Mouse (Mus musculus) gastrocnemius, postnatal 10 days (tissue): ENCODE measurements around the gene Zkscan3. TPM values are rescaled to one million over a fixed set of nuclear protein-coding genes. Genes with fewer than 3 reads are reported as not detected.
A peak's percentile ranks its signal among the peaks of the same experiment; 100 is the strongest.

Experiments used
- DNase-seq: peaks from one replicate; pipeline ENCODE4 v3.0.0; 2021; ENCODE audit warnings: mixed read lengths
- microRNA-seq, 2 experiments: library from miRNA; unstranded; fragments of <30 nt; microRNA quantifications; one replicate each; pipeline ENCODE4 v1.2.0; 2021
- total RNA-seq, 2 experiments: library from RNA; stranded (reverse); gene quantifications; 2 replicates each; pipeline ENCODE4 v1.2.3; 2021

Gene Zkscan3
- total RNA-seq, 2 experiments from 2014 or later, result 16.6 to 22.1 TPM

DNA sequence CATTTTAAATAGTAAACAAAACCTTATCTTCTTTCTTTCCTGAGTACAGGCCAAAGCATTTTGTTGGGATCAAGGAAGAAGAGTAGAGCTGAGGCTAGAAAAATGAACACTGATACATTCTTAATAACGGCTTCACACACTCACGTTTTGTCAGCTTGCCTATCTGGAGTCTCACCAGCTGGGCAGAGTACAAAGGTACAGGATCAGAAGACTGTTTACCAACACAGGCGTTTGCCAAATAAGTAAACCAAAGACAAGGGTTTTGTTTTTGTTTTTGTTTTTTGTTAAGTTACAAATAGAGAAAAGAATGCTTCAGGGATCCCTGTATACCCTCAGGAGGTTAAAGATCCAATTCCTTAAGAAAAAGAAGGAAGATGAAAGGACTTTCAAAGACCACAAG lies 1.4 kb downstream of the Zkscan3 start:
- DNase-seq, result no peak

DNA sequence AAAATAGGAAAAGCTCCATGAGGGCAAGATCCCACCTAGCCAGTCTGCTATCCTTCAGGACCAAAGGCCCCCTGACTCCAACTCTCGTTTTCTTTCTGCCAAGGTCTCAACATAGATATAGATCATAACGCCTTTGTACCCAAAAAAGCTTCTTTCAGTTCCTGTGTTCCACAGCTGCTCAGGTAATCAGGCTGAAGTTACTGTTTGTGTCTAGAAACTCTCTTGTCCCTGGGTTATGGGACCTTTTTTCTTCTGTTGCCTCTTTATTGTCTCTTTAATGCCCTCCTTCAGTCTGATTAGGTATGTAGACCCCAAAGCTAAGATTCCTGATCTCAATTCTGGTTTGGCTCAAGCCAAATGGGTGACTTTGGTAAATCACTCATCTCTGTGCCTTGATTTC lies 5.1 kb downstream of the Zkscan3 start:
- DNase-seq, result no peak

DNA sequence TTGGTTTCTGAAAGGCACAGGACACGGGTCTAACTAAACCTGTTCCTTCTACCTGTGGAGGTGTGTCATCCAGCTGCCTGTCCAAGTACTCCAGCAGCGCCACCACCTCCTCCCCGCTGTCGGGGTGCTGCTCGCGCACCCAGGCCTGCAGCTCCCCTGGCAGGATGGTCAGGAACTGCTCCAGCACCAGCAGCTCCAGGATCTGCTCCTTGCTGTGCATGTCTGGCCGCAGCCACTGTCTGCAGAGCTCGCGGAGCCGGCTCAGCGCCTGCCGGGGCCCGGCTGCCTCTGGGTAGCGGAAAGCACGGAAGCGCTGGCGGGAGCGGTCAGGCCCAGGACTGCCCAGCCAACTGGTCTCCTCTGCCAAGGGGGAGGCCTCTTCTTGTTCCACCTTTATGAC lies 6.5 kb downstream of the Zkscan3 start:
- peak; percentile 17 for DNase-seq

DNA sequence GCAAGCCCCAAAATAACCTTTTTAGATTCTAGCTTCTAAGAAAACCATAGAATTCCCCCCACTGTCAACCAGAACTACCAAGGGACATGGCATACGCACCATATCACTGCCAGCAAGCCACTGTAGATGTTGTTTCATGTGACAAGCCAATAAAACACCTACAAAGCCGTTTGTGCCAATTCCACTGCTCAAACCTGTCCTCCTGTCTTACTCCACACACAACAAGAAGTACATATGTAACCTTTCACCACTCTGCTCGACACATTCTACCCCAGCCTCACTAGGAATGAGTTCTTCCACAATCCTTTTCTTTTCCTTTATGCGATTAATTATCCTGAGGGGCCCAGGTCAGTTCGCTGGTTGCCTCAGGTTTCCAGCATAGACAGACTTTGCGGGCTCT lies 6.9 kb downstream of the Zkscan3 start:
- DNase-seq, result no peak

DNA sequence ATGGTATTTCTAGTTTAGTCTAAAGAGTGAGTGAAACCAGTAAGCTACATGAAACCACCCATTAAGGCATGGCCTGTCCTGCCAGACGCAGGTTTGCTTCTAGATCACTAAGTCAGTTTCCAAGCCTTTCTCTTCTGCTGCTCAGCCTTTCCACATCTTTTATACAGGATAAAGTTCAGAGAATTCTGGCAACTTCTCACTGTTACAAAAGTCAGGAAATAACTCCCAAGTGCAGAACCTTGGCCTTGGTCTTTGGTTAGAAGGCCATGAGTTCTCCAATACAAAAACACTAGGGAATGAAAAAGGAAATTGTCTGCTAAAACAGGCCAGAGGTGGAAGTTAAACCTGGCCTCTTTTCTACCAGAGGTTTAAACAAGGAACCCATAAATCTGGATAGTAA lies 7.3 kb downstream of the Zkscan3 start:
- DNase-seq, result no peak

DNA sequence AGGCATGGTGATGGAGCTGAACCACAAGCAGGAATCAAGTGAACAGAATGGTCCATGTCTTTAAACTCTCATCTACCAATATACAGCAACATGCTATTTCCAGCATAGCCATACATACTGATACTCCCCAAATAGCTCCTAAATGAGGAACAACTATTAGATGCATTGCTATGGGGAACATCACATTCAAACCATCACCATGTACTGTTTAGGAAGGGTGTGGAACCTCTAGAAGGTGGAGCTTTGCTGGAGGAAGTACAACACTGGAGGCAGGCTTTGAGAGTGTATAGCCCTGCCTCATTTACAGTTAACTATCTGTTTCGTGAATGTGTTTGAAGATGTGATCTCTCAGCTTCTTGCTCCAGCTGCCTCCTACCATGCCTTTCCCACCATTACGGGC lies 24.8 kb downstream of the Zkscan3 start:
- no peak for DNase-seq

DNA sequence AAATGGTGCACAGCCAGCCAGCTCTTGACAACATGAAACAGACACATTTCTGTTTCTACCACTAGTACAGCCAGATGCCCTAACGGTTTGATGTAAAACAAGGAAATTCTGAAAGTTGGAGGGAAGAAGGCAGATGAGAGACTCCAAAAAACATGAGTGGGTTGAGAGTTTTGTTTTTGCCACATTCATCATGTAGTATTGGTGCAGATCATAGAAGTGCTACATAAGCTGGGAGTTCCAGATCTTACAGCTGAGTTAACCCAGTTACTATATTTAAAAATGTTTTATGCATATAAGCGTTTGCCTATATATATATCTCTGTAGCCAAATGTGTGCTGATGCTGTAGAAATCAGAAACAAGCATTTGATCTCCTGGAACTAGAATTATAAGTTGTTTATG lies 29.9 kb downstream of the Zkscan3 start:
- no peak for DNase-seq

DNA sequence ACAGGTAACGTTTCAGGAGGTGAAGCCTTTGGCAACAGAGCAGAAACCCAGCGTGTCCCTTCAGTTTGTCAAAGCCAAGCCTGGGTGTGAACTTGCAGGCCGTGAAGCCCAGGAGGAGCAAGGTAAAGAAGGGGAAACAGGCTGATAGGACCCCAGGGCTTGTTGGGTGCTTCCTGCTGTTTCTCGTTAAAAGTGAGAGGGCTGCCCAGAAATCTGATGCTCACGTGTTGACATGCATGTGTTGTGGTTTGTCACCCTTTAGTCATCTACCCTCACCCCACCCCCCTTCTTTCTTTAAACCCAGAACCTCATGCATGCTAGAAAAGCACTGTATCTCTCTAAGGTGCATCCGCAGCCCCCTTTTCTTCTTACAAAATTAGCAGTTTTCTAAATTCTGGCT lies 35.9 kb downstream of the Zkscan3 start:
- DNase-seq, result no peak

DNA sequence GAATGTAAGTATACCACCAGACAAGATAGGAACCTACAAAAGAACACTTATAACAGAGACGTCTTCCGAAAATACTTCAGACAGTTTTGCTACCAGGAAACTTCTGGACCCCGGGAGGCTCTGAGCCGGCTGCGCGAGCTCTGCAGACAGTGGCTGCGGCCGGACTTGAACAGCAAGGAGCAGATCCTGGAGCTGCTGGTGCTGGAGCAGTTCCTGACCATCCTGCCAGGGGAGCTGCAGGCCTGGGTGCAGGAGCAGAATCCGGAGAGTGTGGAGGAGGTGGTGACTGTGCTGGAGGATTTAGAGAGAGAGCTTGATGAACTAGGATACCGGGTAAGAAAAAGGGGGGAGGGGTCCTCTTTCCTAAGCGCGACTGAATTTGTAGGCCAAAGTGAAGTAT lies 38.8 kb downstream of the Zkscan3 start:
- DNase-seq, result no peak

DNA sequence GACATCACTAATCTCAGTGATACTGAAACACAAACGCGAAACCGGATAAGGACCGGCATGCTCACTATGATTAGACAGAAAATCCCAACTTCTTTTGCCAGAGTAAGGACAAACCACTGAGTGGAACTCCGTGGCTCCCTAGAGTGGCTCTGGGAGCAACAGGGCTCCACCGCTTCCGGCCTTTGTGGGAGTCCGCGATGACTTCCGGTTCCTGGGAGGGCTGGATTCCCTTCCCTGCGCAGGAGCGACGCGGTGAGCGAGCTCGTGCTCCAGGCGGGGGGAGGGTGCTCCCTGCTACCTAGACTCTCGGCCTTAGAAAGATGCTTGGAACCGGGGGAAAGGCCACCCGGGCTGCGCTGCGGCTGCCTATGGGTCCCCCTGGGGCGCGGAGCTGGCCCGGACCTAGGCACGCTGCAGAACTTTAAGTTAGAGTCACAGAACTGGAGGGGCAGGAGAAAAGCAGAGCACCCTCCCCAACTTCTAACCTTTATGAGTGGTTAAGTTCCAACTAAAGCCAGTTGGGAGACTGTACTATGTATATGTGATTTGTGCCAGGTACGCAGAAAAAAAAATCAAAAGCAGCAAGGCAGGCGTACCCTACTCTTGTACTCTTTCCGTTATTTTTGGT lies 39.8 kb downstream of the Zkscan3 start, which contains the start of gene Zscan12:
Gene Zscan12 (plus strand): TSS at position 200 of the 628 bp plus-strand sequence.
- peak; percentile 81 for DNase-seq

DNA sequence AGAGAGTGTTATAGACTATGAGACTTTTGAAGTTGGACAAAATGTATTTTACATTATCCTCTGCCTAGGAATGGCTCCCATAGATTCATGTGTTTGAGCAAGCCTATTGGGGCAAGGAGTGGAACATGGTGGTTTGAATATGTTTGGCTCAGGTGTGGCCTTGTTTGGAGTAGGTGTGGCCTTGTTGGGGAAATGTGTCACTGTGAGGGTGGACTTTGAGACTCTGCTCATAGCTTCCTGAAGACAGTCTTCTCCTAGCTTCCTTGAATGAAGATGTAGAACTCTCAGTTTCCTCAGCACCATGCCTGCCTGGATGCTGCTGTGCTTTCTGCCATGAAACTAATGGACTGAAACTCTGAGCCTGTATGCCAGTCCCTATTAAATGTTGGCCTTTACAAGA lies 52.0 kb downstream of the Zkscan3 start:
- no peak for DNase-seq

DNA sequence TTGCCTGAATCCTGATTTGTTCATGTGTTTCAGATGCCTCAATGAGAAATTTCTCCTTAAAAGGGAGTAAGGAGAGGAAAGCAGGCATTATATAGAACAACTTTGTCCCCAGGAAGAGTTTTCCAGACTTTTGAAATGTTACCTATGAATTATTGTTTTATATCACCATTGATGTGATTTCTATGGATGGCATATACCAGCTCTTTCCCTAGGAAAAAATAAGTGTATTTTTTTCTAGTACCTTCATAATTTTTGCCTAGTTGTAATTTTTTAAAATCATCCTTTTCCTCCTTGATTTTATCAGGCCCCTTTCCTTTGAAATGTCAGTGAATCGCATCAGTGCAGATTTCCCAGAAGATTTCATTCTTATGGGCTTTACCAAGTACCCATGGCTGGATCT lies 55.9 kb downstream of the Zkscan3 start, which contains the start of gene Olfr1367:
Gene Olfr1367 (plus strand): TSS at position 301 of the 400 bp plus-strand sequence.
- DNase-seq, result no peak

Small RNA genes lying within 50 kb of the gene (microRNA-seq; reads per million reads assigned to microRNA genes)
- gene Mir1896 (0 reads per million in 2 experiments), gene Mir6942 (0 reads per million in 2 experiments)

Other genes with a start within 250 kb of the Zkscan3 start
- 10 to 100 TPM; 27.9 to 36.8 TPM for gene Trim27, start 223.3 kb downstream of the Zkscan3 start, total RNA-seq
- not detected for gene Gpx5, start 110.0 kb downstream of the Zkscan3 start, total RNA-seq
- not detected for gene Gpx6, start 90.6 kb downstream of the Zkscan3 start, total RNA-seq
- gene Olfr1367, start 55.8 kb downstream of the Zkscan3 start, total RNA-seq, result not detected
- gene Zscan12, start 39.9 kb downstream of the Zkscan3 start, total RNA-seq, result 1 to 10 TPM; 6.2 to 6.3 TPM
- under 1 TPM; 0.16 to 0.50 TPM for gene Pgbd1, start 38.3 kb upstream of the Zkscan3 start, total RNA-seq
- gene Zscan26, start 51.0 kb upstream of the Zkscan3 start, total RNA-seq, result 10 to 100 TPM; 10.9 to 15.4 TPM
- gene Nkapl, start 65.8 kb upstream of the Zkscan3 start, total RNA-seq, result under 1 TPM; 0.38 to 0.52 TPM
- 1 to 10 TPM; 1.2 to 1.6 TPM for gene Zkscan4, start 76.2 kb upstream of the Zkscan3 start, total RNA-seq
- gene Gm10065, start 76.7 kb upstream of the Zkscan3 start, total RNA-seq, result not detected
- gene AK157302, start 92.5 kb upstream of the Zkscan3 start, total RNA-seq, result 10 to 100 TPM; 11.5 to 12.4 TPM
- gene Gm11273, start 98.7 kb upstream of the Zkscan3 start, total RNA-seq, result 100 to 1,000 TPM; 118 to 122 TPM
- gene Zkscan8, start 128.4 kb upstream of the Zkscan3 start, total RNA-seq, result 10 to 100 TPM in 1 of 2 experiments, 1 to 10 TPM in 1; 8.0 to 11.4 TPM
- gene Olfr1366, start 140.1 kb upstream of the Zkscan3 start, total RNA-seq, result not detected
- gene Olfr1535, start 157.1 kb upstream of the Zkscan3 start, total RNA-seq, result not detected
- not detected for gene Olfr1364, start 179.0 kb upstream of the Zkscan3 start, total RNA-seq
- gene Olfr1362, start 211.3 kb upstream of the Zkscan3 start, total RNA-seq, result not detected
- gene Olfr11, start 239.8 kb upstream of the Zkscan3 start, total RNA-seq, result not detected